Mouse (Mus musculus) ES-E14 (cell line): ENCODE results near the gene Ncoa5.

Experiments
- CHD2 ChIP-seq: IDR thresholded peaks from 2 replicates; pipeline ENCODE4 v1.6.1; 2014; ENCODE audit warnings: mild to moderate bottlenecking, low read depth, low read length, inconsistent platforms
- HCFC1 ChIP-seq: IDR thresholded peaks from 2 replicates; pipeline ENCODE4 v1.6.1; 2012; ENCODE audit warnings: low read length, inconsistent platforms, borderline replicate concordance; ENCODE audit not compliant: insufficient read depth
- MAFK ChIP-seq: IDR thresholded peaks from 2 replicates; pipeline ENCODE4 v1.6.1; 2014; ENCODE audit warnings: mild to moderate bottlenecking, low read depth, low read length, inconsistent platforms; ENCODE audit not compliant: insufficient read depth
- ZC3H11A ChIP-seq: IDR thresholded peaks from 2 replicates; pipeline ENCODE4 v1.6.1; 2012; ENCODE audit warnings: low read depth, mild to moderate bottlenecking, inconsistent platforms, low read length, borderline replicate concordance
- ZNF384 ChIP-seq: IDR thresholded peaks from 2 replicates; pipeline ENCODE4 v1.6.1; 2012; ENCODE audit warnings: low read depth, low read length, inconsistent platforms

DNA sequence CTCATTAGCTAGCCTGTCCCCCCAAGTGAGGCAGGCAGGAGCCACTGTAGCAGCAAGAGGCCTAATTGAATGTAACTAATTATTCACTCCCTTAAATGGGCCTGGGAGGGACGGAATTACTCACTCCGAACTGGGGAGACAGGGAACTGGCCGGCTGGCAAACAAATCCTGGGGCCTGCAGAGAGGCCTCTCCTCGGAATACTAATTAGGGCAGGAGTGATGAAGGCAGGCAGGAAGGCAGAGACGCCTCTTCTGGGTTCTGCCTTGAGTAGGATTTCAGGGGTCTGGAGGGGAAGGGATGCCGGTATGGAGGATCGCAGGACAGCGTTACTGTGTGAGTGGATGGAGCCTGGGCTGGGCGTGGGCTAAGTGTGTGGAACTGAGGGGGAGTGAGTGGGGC lies 42.4 kb upstream of the Ncoa5 start:
- TF ChIP-seq CHD2 (no peak), HCFC1 (no peak), MAFK (no peak), ZC3H11A (no peak), ZNF384 (no peak)
